Mouse (Mus musculus) C2C12 (cell line): ENCODE data around the gene Gnat1.

Experiments used
- CTCF ChIP-seq: IDR thresholded peaks from one replicate; pipeline ENCODE4 v1.5.1; 2011; ENCODE audit not compliant: control insufficient read depth, insufficient read depth, insufficient read length
- MAX ChIP-seq: IDR thresholded peaks from one replicate; pipeline ENCODE4 v1.6.1; 2011; ENCODE audit warnings: mild to moderate bottlenecking, control low read depth

GRCm38 (mm10) chr9:107696845-107697610, 17.5 kb upstream of the Gnat1 start:
- TF ChIP-seq CTCF (no peak), MAX (no peak)
